Mouse (Mus musculus): ENCODE data around the gene Tbc1d7. TPM values are rescaled to one million over a fixed set of nuclear protein-coding genes. Genes with fewer than 3 reads are reported as not detected.

The Tbc1d7 gene
- polyA plus RNA-seq, 1 experiment: not detected

DNA sequence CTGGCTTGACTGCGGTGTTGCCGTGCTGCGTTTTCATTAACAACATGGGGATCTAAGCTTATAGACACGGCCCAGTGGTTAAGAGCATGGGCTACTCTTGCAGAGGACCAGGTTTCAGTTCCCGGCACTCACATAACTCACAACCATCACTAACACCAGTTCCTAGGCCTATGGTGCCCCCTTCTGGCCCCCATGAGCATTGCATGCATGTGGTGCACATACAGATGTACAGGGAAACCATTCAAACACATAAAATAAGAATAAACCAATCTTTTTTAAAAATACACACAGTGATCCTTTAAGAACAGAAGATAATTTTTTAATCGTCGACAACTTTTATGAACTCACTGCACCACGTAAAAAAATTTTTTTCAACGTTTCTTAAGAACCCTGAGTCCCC lies 66.8 kb downstream of the Tbc1d7 start:
- TF ChIP-seq CTCF (IDR thresholded peaks at IDR 0.05; ENCODE audit: insufficient read depth, low read depth, low read length) (no peak), POLR2A (IDR thresholded peaks at IDR 0.05; ENCODE audit: insufficient read depth, low read depth, low read length) (no peak)
- H3K27ac ChIP-seq (ENCODE audit: insufficient read depth, low read depth, low read length): no peak overlapping the region
- no peaks in the 10 kb centered on the region for H3K4me1 ChIP-seq (ENCODE audit: control insufficient read depth, insufficient read depth, low read length)
- WGBS: 97% methylated on average over 9 of the region's 9 CpGs
- no peak overlapping the region for H3K4me3 ChIP-seq (ENCODE audit: insufficient read depth, low read depth, low read length)

DNA sequence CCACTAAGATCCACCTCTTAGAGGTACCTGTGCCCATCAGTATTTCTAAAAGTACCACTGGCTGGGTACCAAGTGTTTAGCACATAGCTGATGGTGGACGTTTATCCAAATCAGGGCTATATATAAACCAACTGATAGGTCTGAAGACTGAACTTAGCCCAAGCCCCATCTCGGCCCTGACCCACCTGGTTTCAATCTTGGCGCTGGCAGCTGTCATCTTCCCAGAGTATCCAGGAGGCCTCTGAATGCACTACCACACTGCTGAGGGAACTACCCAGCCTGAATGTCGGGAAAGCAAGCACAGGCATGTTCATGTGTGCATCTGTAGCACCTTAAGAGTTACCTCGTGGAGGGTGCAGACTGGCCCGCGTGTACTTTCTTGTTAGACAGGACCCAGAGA lies 68.4 kb downstream of the Tbc1d7 start:
- no peak overlapping the region for H3K27ac ChIP-seq (ENCODE audit: insufficient read depth, low read depth, low read length)
- no peaks in the 10 kb centered on the region for H3K4me1 ChIP-seq (ENCODE audit: control insufficient read depth, insufficient read depth, low read length)
- TF ChIP-seq POLR2A (IDR thresholded peaks at IDR 0.05; ENCODE audit: insufficient read depth, low read depth, low read length): no peak
- no peak overlapping the region for H3K4me3 ChIP-seq (ENCODE audit: insufficient read depth, low read depth, low read length)
- WGBS: 88% methylated on average over 7 of the region's 7 CpGs

Other genes starting within 250 kb of the Tbc1d7 start
- not detected in 2 replicates for gene Gfod1, start 132.7 kb upstream of the Tbc1d7 start, polyA plus RNA-seq (2012; ENCODE audit: insufficient read depth, insufficient read length, low replicate concordance, missing spikeins)
- not detected in 2 replicates for gene Sirt5, start 194.0 kb upstream of the Tbc1d7 start, polyA plus RNA-seq (2012; ENCODE audit: insufficient read depth, insufficient read length, low replicate concordance, missing spikeins)
- 465 TPM in 1 of 2 replicates, not detected in the other for gene Nol7, start 226.9 kb upstream of the Tbc1d7 start, polyA plus RNA-seq (2012; ENCODE audit: insufficient read depth, insufficient read length, low replicate concordance, missing spikeins)

Measured in olfactory bulb, adult 2 months (tissue).